Mouse (Mus musculus) forebrain, embryonic 13.5 days (tissue): ENCODE results near the gene Gfpt1. TPM values are rescaled to one million over a fixed set of nuclear protein-coding genes. Genes with fewer than 3 reads are reported as not detected.

ENCODE experiments used
- ATAC-seq: fragments of 200-750 bp; cut with Nextera tagmentation; 2 replicates; pipeline ENCODE4 v1.8.0; 2017
- H3K27ac ChIP-seq: fragments of 300-500 bp; sonication (generic); 2 replicates; pipeline ENCODE4 v1.5.1; 2015; ENCODE audit warnings: inconsistent platforms, mild to moderate bottlenecking, moderate library complexity
- H3K27me3 ChIP-seq: fragments of 300-500 bp; sonication (generic); 2 replicates; pipeline ENCODE4 v1.6.1; 2015; ENCODE audit warnings: mild to moderate bottlenecking, inconsistent platforms
- H3K36me3 ChIP-seq: fragments of 300-500 bp; sonication (generic); 2 replicates; pipeline ENCODE4 v1.6.1; 2015; ENCODE audit warnings: mild to moderate bottlenecking, inconsistent platforms; ENCODE audit not compliant: poor library complexity, severe bottlenecking
- H3K4me1 ChIP-seq: fragments of 300-500 bp; sonication (generic); 2 replicates; pipeline ENCODE4 v1.6.1; 2015; ENCODE audit warnings: inconsistent platforms
- H3K4me2 ChIP-seq: fragments of 300-500 bp; sonication (generic); 2 replicates; pipeline ENCODE4 v1.6.1; 2015; ENCODE audit warnings: inconsistent platforms, mild to moderate bottlenecking, moderate library complexity
- H3K4me3 ChIP-seq: fragments of 300-500 bp; sonication (generic); 2 replicates; pipeline ENCODE4 v1.5.1; 2015; ENCODE audit warnings: mild to moderate bottlenecking, inconsistent platforms
- H3K9ac ChIP-seq: fragments of 300-500 bp; sonication (generic); 2 replicates; pipeline ENCODE4 v1.6.1; 2015; ENCODE audit warnings: mild to moderate bottlenecking, inconsistent platforms
- H3K9me3 ChIP-seq: fragments of 300-500 bp; sonication (generic); replicated peaks from 2 replicates; pipeline ENCODE4 v1.6.1; 2016; ENCODE audit warnings: inconsistent platforms
- WGBS: fragments of 180-500 bp; shearing (Covaris S2); methylation state at CpG from one replicate; pipeline ENCODE4 v1.1.7; 2015; 5-methylcytosine and 5-hydroxymethylcytosine counted together
- polyA plus RNA-seq: library from polyadenylated mRNA; unstranded; fragments of >200 nt; fragmentation: Nextera tagmentation; extraction: Ambion mirVana; gene quantifications from 2 replicates; pipeline ENCODE4 v1.2.1, GENCODE M21; 2015

The Gfpt1 gene
- polyA plus RNA-seq, result 17.3 and 17.9 TPM in 2 replicates

DNA sequence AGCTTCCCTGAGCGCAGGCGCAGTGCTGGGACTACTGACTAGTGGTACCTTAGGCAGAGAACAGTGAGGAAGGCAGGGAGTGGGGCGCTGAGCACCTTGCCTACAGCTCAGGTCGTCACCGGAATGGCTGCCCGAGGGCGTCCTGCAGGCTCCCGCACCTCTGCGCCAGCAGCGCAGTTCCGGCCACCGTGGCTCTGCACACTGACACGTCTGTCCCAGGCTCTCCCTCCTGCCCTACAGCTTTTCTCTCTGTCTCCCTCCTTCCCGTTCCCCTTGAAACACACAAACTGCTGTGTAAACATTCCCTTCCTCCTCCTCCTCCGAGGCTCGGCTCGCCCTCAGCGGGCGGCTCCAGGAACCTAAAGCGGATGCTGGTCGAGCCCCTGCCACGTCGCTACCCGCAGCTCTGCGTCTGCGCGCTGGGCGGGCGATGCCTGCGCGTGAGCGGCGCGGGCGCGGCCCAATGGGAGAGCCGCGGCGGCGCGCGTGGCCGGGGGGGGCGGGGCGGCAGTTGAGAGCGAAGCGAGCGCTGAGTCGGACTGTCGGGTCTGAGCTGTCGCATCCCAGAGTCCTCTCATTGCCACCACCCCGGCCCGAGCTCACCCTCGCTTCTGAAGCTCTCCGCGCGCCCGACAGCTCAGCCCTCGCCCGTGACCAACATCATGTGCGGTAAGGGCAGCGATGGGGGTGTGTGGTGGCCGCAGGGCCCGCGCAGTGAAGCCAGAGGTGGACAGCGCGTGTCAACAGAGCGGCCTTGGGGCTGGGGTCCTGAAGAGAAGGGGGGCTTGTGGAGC is at the start of gene Gfpt1:
Gene Gfpt1 (plus strand): TSS at position 510 of the 794 bp plus-strand sequence.
- Histone ChIP-seq H3K36me3 (no peaks in the 10 kb centered on the region), H3K27me3 (no peaks in the 10 kb centered on the region), H3K4me3 (peak within 1 kb of the TSS; percentile 92), H3K27ac (peak within 1 kb of the TSS; percentile 94), H3K9me3 (no peaks in the 10 kb centered on the region), H3K4me2 (peak within 1 kb of the TSS; percentile 74), H3K9ac (peak within 1 kb of the TSS; percentile 95), H3K4me1 (peaks cover 25% of the 10 kb centered on the region)
- ATAC-seq, result peak; percentile 98
- under 1% methylated on average over 60 of the region's 68 CpGs for WGBS

DNA sequence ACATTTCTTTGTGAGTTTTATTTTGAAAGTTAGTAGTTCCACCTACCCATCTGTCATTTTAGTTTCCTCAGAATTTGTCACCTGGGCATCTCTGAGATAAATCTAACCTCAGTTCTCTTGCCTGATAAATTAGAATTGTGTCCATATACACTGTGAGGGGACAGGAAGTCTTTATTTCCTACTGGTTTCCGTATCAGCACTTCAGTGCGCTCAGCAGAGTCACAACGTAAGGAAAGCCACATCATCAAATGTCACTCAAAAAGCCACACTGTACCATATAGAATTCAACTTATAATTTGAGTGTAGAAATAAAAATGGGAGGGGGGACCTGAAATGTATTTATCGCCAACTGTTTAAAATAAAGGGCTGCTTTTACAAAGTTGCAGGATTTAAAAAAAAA is 48.4 kb upstream of the Gfpt1 start:
- Histone ChIP-seq H3K9ac (no peak overlapping the region), H3K27me3 (no peaks in the 10 kb centered on the region), H3K9me3 (no peaks in the 10 kb centered on the region), H3K4me2 (no peak overlapping the region), H3K4me3 (no peak overlapping the region), H3K27ac (no peak overlapping the region), H3K4me1 (0 out of 2 replicates have a peak, but pooled peaks cover 3% of the 10 kb centered on the region), H3K36me3 (peaks cover 37% of the 10 kb centered on the region)
- ATAC-seq, result no peak
- 93% methylated on average over 4 of the region's 4 CpGs for WGBS

DNA sequence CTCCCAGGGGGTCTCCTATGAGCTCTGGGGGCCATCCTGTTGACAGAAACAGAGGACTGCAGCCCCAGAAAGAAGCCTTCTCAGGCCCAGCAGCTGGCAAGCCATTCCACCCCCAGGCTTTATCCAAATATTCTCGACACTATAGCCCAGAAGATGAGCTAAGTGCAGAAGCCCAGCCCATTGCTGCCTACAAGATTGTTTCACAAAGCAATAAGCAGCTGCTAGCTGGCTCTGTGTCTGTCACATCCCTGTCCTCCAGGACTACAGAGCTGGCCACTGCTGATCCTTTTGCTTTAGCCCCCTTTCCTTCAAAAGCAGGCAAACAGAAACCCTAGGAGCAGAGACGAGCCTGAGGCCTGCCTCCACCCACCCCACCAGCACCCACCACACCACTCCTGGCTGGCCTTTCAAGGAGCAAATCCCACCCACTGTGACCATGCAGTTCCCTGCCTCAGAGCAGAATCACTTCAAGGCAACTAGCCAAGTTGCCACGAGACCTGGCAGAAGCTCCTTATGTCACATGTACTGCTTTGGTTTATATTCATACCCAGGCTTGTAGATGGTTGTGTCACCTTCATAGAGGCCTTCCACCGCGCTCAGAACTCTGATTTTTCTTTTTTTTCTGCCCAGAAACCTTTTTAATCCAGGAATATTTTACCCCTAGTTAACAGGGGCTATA is 45.9 kb upstream of the Gfpt1 start:
- Histone ChIP-seq H3K27me3 (no peaks in the 10 kb centered on the region), H3K36me3 (peaks cover 33% of the 10 kb centered on the region), H3K9ac (no peak overlapping the region), H3K4me1 (0 out of 2 replicates have a peak, but pooled peaks cover 3% of the 10 kb centered on the region), H3K4me3 (no peak overlapping the region), H3K4me2 (no peak overlapping the region), H3K27ac (no peak overlapping the region), H3K9me3 (no peaks in the 10 kb centered on the region)
- 86% methylated on average over 5 of the region's 5 CpGs for WGBS
- no peak for ATAC-seq

DNA sequence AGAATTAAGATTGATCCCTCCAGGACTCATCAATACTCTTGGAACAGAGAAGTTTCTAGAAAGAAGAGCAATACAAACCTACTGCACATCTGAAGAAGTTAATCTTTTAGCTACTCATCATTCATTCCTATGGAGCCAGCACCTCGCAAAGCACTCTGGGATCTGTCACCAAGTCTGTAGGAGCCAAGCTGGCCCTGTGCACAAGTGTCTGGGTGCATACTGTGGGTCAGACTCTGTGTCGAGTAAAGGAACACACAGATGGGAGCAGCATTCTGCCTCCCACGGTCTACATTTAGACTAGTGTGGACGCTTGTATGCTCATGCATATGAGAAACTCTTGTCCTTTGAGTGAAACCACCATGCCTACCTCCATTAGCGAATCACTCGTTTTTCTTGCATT is 45.3 kb upstream of the Gfpt1 start:
- H3K36me3 ChIP-seq, result peaks cover 33% of the 10 kb centered on the region
- H3K4me3 ChIP-seq, result no peak overlapping the region
- H3K4me1 ChIP-seq, result 0 out of 2 replicates have a peak, but pooled peaks cover under 1% of the 10 kb centered on the region
- WGBS, result 92% methylated on average over 6 of the region's 6 CpGs
- H3K27me3 ChIP-seq, result no peaks in the 10 kb centered on the region
- ATAC-seq, result no peak
- H3K9ac ChIP-seq, result no peak overlapping the region
- H3K27ac ChIP-seq, result no peak overlapping the region
- no peaks in the 10 kb centered on the region for H3K9me3 ChIP-seq
- no peak overlapping the region for H3K4me2 ChIP-seq

DNA sequence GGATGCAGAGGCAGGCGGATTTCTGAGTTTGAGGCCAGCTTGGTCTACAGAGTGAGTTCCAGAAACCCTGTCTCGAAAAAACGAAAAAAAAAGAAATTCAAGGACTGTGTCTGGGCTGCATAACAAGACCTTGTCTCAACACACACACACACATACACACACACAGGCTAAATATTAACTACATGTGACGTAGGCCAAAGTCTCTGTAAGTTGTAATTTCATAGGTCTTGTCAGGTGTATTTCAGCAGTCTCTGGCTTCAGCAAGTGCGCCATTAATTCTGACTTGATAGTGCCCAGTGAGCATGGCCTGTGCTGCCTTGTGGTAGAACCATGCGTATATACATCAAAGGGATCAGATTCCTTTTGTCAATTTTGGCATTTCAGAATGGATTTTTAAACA is 40.7 kb upstream of the Gfpt1 start:
- no peaks in the 10 kb centered on the region for H3K27me3 ChIP-seq
- H3K36me3 ChIP-seq, result peaks cover 20% of the 10 kb centered on the region
- WGBS, result 89% methylated on average over 6 of the region's 6 CpGs
- no peaks in the 10 kb centered on the region for H3K4me1 ChIP-seq
- no peaks in the 10 kb centered on the region for H3K9me3 ChIP-seq
- H3K9ac ChIP-seq, result no peak overlapping the region
- no peak; the same call in 1 of the 2 replicates for ATAC-seq
- H3K4me3 ChIP-seq, result no peak overlapping the region
- H3K4me2 ChIP-seq, result no peak overlapping the region
- no peak overlapping the region for H3K27ac ChIP-seq

DNA sequence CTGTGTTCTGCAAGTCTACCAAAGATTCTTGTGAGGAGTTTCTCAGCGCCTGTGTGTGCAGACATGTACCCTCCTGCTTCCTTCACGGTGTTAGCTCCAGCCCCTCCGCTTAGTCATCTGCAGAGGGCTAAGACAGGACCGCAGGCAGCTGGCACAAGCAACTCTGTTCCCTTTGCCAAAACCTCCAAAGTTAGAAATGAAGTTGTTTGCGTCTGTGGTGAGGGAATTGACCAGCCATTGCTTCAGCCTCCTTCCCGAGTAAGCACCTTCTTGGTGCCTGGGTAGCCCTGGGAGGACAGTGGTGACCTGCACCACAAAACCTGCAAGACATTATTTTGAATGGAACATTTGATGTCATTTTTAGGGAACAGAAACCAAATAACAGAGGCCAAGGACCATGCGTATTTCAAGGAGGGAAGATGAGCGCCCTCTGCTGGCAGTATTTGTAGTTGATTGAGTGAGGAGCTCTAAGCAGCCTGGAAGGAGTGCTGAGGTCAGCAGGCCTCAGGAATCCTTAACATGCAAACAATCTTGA is 40.1 kb upstream of the Gfpt1 start:
- Histone ChIP-seq H3K27ac (no peak overlapping the region), H3K4me2 (no peak overlapping the region), H3K27me3 (no peaks in the 10 kb centered on the region), H3K9me3 (no peaks in the 10 kb centered on the region), H3K4me1 (no peaks in the 10 kb centered on the region), H3K4me3 (no peak overlapping the region), H3K36me3 (peaks cover 14% of the 10 kb centered on the region), H3K9ac (no peak overlapping the region)
- ATAC-seq, result peak; percentile 36; the same call in 1 of the 2 replicates
- WGBS, result 45% methylated on average over 8 of the region's 8 CpGs

DNA sequence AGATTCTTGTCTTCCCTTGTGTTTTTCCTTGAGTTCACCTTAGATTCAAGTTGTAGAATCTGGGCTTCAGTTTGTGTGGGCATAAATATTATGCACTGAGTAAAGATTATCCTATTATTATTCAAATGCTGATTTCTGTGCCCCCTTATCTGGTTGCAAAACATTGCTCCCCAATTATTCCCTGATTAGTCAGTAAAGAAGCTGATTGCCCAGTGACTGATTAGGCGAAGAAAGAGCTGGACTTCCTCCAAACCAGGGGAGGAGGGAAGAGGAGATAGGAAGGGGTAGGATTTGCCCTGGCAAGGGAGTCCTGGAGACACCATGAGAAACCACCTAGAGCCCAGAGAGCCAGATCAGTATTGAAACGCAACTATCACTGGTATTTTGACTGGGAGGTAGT is 38.5 kb upstream of the Gfpt1 start:
- 56% methylated on average over 2 of the region's 2 CpGs for WGBS
- Histone ChIP-seq H3K9ac (no peak overlapping the region), H3K9me3 (no peaks in the 10 kb centered on the region), H3K27ac (no peak overlapping the region), H3K4me1 (peaks cover under 1% of the 10 kb centered on the region; the same call in 1 of the 2 replicates), H3K4me2 (no peak overlapping the region), H3K27me3 (no peaks in the 10 kb centered on the region), H3K4me3 (no peak overlapping the region), H3K36me3 (no peaks in the 10 kb centered on the region)
- no peak for ATAC-seq

DNA sequence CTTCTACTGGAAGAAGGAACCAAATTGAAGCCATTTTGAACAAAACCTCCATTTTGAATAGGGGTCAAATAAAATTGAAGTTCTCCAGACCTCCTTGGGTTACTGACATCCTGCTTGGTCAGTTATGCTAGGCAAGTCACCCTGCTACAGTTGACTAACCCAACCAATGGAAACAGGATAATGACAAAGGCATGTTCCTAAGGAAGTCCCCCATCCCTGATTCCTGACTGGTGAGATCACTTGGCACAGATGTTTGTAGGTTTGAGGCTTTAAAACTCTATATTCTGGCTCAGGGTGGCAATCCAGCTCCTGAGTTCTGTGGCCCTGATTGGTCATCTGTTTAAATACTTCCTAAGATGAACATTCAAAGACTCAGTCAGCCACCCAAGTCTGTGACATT is 37.1 kb upstream of the Gfpt1 start:
- Histone ChIP-seq H3K4me2 (no peak overlapping the region), H3K4me3 (no peak overlapping the region), H3K9me3 (no peaks in the 10 kb centered on the region), H3K27me3 (no peaks in the 10 kb centered on the region), H3K9ac (no peak overlapping the region), H3K4me1 (peaks cover 9% of the 10 kb centered on the region), H3K27ac (no peak overlapping the region), H3K36me3 (no peaks in the 10 kb centered on the region)
- no peak for ATAC-seq

DNA sequence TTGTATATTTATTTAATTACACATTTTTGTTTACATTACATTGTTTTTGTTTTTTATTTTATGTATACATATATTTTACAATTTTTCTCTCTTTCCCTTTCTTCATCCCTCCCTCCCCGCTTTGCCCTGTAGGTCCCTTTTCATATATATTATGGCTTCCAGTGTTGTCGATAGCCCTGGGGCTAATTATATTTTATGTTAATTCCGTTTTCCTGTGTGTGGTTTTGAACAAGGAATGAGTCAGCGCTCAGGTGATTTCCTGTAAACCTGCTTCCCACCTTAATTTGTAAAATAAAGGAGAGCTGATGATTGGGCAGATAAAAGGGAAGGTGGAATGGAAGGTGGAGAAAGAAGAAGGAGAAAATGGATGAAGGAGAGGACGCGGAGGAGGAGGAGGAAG is 33.8 kb upstream of the Gfpt1 start, which contains the start of gene Nfu1:
Gene Nfu1 (plus strand): TSS at position 350 of the 400 bp plus-strand sequence.
- peak within 1 kb of the TSS; percentile 70 for H3K27ac ChIP-seq
- WGBS, result 77% methylated on average over 6 of the region's 6 CpGs
- H3K4me2 ChIP-seq, result peak within 1 kb of the TSS; percentile 69
- H3K9me3 ChIP-seq, result no peaks in the 10 kb centered on the region
- H3K9ac ChIP-seq, result peak within 1 kb of the TSS; percentile 96
- H3K4me3 ChIP-seq, result peak within 1 kb of the TSS; percentile 78
- peaks cover 8% of the 10 kb centered on the region for H3K36me3 ChIP-seq
- H3K27me3 ChIP-seq, result no peaks in the 10 kb centered on the region
- no peak for ATAC-seq
- peaks cover 14% of the 10 kb centered on the region for H3K4me1 ChIP-seq

DNA sequence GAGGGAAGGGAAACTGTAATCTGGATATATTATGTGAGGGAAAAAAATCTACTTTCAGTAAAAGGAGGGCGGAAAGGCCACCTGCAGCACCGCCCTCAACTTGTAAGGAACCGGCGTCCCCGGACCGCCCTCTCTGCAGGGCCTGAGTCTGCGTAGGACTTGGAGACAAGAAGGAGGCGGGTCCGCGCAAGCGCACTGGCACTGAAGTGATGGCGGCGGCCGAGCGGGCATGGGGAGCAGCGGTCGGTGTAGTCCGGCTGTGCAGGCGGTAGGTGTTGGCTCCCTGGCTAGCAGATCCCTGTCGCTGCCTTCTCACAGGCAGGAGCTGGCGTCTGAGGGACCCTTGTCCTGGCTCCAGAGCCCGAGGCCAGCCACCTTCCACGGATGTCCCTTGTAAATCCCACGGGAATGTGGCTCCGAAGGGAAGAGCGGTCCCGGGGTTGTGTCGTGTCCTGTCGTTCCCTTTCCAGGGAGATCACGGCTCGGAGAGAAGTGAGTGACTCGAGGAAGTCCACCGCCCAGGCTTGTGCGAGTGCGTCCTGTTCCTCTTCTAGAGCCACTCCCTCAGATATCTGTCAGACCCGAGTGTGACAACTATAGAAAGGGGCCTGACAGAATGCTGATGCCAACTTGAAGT is 32.8 kb upstream of the Gfpt1 start:
- Histone ChIP-seq H3K4me2 (peak overlapping the region; percentile 69), H3K27me3 (no peaks in the 10 kb centered on the region), H3K4me3 (peak overlapping the region; percentile 78), H3K9me3 (no peaks in the 10 kb centered on the region), H3K27ac (peak overlapping the region; percentile 70), H3K36me3 (peaks cover 13% of the 10 kb centered on the region), H3K9ac (peak overlapping the region; percentile 96), H3K4me1 (peaks cover 14% of the 10 kb centered on the region)
- WGBS, result under 1% methylated on average over 31 of the region's 36 CpGs
- peak; percentile 99 for ATAC-seq

DNA sequence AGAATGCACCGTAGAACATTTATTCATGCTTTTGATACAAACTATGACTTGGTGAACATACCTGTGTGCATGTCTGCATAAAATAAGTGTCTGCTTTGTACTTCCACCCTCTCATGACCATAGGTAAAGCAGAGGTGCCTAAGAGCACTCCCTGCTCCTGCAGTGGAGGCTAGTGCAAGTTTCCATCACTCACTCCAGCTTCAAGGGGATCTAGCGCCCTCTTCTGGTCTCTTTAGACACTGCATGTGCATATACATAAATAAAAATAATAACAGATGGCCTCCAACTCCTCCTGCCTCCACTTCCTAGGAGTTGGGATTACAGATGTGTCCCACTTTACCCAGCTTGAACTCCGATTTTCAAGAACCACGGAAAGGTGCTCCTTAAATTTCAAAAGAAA is 25.7 kb upstream of the Gfpt1 start:
- Histone ChIP-seq H3K9ac (no peak overlapping the region), H3K27me3 (no peaks in the 10 kb centered on the region), H3K36me3 (peaks cover 63% of the 10 kb centered on the region), H3K27ac (no peak overlapping the region), H3K4me3 (no peak overlapping the region), H3K9me3 (peaks cover 5% of the 10 kb centered on the region; the same call in 1 of the 2 replicates), H3K4me2 (no peak overlapping the region), H3K4me1 (no peaks in the 10 kb centered on the region)
- no peak for ATAC-seq
- WGBS, result 61% methylated on average over 4 of the region's 4 CpGs

DNA sequence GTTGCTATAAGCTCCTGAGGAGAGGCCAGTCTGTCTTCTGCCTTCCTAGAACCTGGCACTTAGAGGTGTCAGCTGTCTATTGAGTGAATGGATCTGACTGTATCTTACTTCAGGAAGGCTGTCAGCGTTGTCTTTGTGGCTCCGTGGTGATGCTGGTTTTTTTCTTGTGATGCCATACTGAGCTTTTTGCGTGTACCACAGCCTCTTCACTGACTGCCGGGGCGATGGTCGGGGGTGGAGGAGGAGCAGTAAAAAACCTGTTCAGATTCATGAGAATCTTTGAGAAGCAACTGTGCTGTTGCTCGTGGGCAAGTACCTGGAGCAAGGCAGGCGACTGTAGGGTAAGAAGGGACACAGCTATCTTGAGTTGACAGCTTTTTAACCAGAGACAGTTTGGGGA is 23.8 kb upstream of the Gfpt1 start:
- H3K9me3 ChIP-seq, result peaks cover 5% of the 10 kb centered on the region; the same call in 1 of the 2 replicates
- no peak overlapping the region for H3K9ac ChIP-seq
- no peak overlapping the region for H3K4me2 ChIP-seq
- H3K4me1 ChIP-seq, result no peaks in the 10 kb centered on the region
- WGBS, result 90% methylated on average over 8 of the region's 8 CpGs
- no peak for ATAC-seq
- peaks cover 67% of the 10 kb centered on the region for H3K36me3 ChIP-seq
- H3K4me3 ChIP-seq, result no peak overlapping the region
- H3K27ac ChIP-seq, result no peak overlapping the region
- H3K27me3 ChIP-seq, result no peaks in the 10 kb centered on the region
